Mouse (Mus musculus): Measurements from ENCODE around the gene Tmx2. TPM values are rescaled to one million over a fixed set of nuclear protein-coding genes. Genes with fewer than 3 reads are reported as not detected.
"Not testable (repeated sequence)": the region's sequence is repeated elsewhere in the genome, so short reads cannot be mapped to it uniquely, and the experiment has no call there.

The Tmx2 gene
- polyA plus RNA-seq (2012; rRNA removed) (63.2 and 66.0 TPM in 2 replicates), polyA plus RNA-seq (2014; fragmentation: Nextera tagmentation; extraction: Ambion mirVana) (93.0 and 99.5 TPM in 2 replicates)

DNA sequence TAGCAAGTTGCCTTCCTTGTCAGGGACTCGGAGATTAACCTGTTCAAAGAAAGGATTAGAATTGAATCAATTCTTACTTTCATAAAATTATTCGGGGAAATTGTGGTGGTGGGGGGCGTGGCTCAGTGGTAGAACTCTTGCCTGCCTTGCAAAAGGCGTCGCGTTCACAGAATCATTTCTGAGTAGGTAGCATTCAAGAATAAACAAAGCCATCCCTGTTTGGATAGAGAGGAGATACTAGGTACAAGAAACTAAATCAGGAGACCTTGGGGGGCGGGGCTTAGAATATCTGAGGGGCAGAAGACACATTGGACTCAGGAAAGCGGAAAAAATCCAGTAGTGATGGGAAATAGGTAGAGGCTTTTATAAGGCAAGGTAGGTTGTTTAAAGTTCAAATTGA lies at the start of gene Tmx2:
Tmx2 (minus strand) TSS at position 125 of the 400 bp plus-strand sequence.
- Histone ChIP-seq H3K9ac (ENCODE audit: low read depth, low read length, severe bottlenecking) (peak within 1 kb of the TSS; percentile 80), H3K27ac (replicated peaks; ENCODE audit: low read depth, low read length) (peak within 1 kb of the TSS; percentile 52; the same call in 1 of the 2 replicates), H3K9me3 (ENCODE audit: control insufficient read depth, low read length) (no peaks in the 10 kb centered on the region), H3K27me3 (ENCODE audit: control insufficient read depth, insufficient read depth, low read length) (no peaks in the 10 kb centered on the region), H3K4me3 (replicated peaks; ENCODE audit: low read length) (peak within 1 kb of the TSS; percentile 96), H3K36me3 (ENCODE audit: control insufficient read depth, insufficient read depth, low read length) (peaks cover 37% of the 10 kb centered on the region), H3K4me1 (ENCODE audit: control insufficient read depth, insufficient read depth, low read length) (peaks cover 12% of the 10 kb centered on the region), H3K4me2 (replicated peaks; ENCODE audit: low read depth, low read length, severe bottlenecking) (peak within 1 kb of the TSS; percentile 70)
- TF ChIP-seq POLR2A (IDR thresholded peaks at IDR 0.05; ENCODE audit: borderline replicate concordance, extremely low read depth, insufficient read depth, insufficient read length) = no peak
- 17% methylated on average over 8 of the region's 8 CpGs for WGBS
- DNase-seq (ENCODE audit: low spot score) = no peak
- no peak for ATAC-seq (ENCODE audit: low FRiP score, low read depth)

DNA sequence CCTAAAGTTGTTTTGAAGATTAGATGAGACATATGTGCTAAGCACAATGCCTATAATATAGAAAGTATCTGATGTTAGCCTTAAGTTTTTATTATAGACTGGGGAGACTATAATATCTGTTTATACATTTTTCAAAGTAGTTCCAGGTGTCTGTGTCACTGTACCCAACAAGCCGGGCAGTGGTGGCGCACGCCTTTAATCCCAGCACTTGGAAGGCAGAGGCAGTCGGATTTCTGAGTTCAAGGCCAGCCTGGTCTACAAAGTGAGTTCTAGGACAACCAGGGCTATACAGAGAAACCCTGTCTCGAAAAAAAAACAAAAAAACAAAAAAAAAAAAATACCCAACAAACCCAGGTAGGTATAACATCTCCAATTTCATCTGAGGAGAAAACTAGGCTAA lies 49.3 kb upstream of the Tmx2 start:
- ATAC-seq (ENCODE audit: low FRiP score, low read depth); H3K9me3 ChIP-seq (ENCODE audit: control insufficient read depth, low read length); H3K9ac ChIP-seq (ENCODE audit: low read depth, low read length, severe bottlenecking); H3K27ac ChIP-seq (replicated peaks; ENCODE audit: low read depth, low read length); DNase-seq (ENCODE audit: low spot score); H3K4me1 ChIP-seq (ENCODE audit: control insufficient read depth, insufficient read depth, low read length); H3K4me2 ChIP-seq (replicated peaks; ENCODE audit: low read depth, low read length, severe bottlenecking); H3K4me3 ChIP-seq (replicated peaks; ENCODE audit: low read length); H3K27me3 ChIP-seq (ENCODE audit: control insufficient read depth, insufficient read depth, low read length): not testable (repeated sequence)
- WGBS = 74% methylated on average over 5 of the region's 5 CpGs
- peaks cover 18% of the 10 kb centered on the region for H3K36me3 ChIP-seq (ENCODE audit: control insufficient read depth, insufficient read depth, low read length)

DNA sequence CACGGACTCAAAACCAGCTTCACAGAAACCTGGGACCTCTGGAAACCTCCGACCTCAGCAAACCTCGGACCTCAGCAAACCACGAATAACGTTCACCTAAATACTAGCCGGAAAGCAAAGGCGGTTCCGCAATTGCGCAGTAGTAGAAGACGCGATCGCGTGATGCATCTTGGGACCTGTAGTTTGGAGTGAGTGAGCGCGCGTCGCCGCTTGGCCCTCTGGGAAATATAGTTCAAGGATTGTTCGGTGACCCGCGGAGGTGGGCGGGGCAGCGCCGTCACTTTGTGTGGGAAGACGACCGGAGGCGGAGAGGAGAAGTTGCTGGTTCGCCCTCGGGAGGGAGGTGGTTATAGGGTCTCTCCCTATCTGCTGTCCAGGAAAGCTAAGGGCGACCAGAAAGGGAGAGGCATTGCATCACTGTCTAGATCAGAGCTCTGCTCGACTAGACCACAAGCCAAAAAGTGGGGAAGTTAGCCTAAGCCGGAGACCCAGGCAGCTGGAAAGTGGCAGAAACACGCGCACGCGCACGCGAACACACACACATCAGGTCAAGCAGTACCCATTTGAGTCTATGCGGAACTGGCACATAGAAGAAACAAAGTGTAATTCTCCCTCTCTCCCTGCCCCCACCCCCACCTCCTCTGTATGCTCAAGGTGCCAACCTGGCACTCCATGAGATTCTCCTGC lies 48.4 kb upstream of the Tmx2 start, which contains the start of gene Clp1:
Clp1 (minus strand) TSS at position 179 of the 687 bp plus-strand sequence.
- peak within 1 kb of the TSS; percentile 82 for H3K27ac ChIP-seq (replicated peaks; ENCODE audit: low read depth, low read length)
- peaks cover 10% of the 10 kb centered on the region; the same call in 1 of the 2 replicates for H3K4me1 ChIP-seq (ENCODE audit: control insufficient read depth, insufficient read depth, low read length)
- peak within 1 kb of the TSS; percentile 80 for H3K4me2 ChIP-seq (replicated peaks; ENCODE audit: low read depth, low read length, severe bottlenecking)
- H3K4me3 ChIP-seq (replicated peaks; ENCODE audit: low read length) = peak within 1 kb of the TSS; percentile 60
- DNase-seq (ENCODE audit: low spot score) (peak; percentile 99), ATAC-seq (ENCODE audit: low FRiP score, low read depth) (peak; percentile 97)
- peaks cover 18% of the 10 kb centered on the region for H3K36me3 ChIP-seq (ENCODE audit: control insufficient read depth, insufficient read depth, low read length)
- no peaks in the 10 kb centered on the region for H3K27me3 ChIP-seq (ENCODE audit: control insufficient read depth, insufficient read depth, low read length)
- H3K9me3 ChIP-seq (ENCODE audit: control insufficient read depth, low read length) = no peaks in the 10 kb centered on the region
- WGBS = 0% methylated on average over 39 of the region's 39 CpGs
- H3K9ac ChIP-seq (ENCODE audit: low read depth, low read length, severe bottlenecking) = peak within 1 kb of the TSS; percentile 60
- TF ChIP-seq POLR2A (IDR thresholded peaks at IDR 0.05; ENCODE audit: borderline replicate concordance, extremely low read depth, insufficient read depth, insufficient read length) = peak; percentile 83; the same call in 1 of the 2 replicates

DNA sequence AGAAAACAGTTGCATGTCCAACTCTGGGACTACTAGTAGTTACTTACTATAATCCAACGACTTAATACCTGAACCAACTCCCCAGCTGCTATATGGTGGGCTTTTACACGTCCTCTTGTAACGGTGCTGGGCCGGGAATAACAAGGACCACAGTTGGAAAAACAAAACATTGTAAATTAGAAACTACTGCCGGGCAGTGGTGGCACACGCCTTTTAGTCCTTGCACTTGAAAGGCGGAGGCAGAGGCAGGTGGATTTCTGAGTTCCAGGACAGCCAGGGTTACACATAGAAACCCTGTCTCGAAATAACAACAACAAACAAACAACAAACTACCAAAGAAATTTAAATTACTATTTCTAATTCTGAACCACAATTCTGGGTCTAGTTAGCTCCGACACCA lies 47.8 kb upstream of the Tmx2 start:
- H3K4me3 ChIP-seq (replicated peaks; ENCODE audit: low read length) = peak overlapping the region; percentile 60
- TF ChIP-seq POLR2A (IDR thresholded peaks at IDR 0.05; ENCODE audit: borderline replicate concordance, extremely low read depth, insufficient read depth, insufficient read length) = no peak
- H3K9ac ChIP-seq (ENCODE audit: low read depth, low read length, severe bottlenecking) = peak overlapping the region; percentile 60
- ATAC-seq (ENCODE audit: low FRiP score, low read depth) = no peak
- H3K4me1 ChIP-seq (ENCODE audit: control insufficient read depth, insufficient read depth, low read length) = peaks cover 10% of the 10 kb centered on the region; the same call in 1 of the 2 replicates
- H3K9me3 ChIP-seq (ENCODE audit: control insufficient read depth, low read length) = no peaks in the 10 kb centered on the region
- H3K27me3 ChIP-seq (ENCODE audit: control insufficient read depth, insufficient read depth, low read length) = no peaks in the 10 kb centered on the region
- no peak overlapping the region for H3K27ac ChIP-seq (replicated peaks; ENCODE audit: low read depth, low read length)
- DNase-seq (ENCODE audit: low spot score) = no peak
- WGBS = 2% methylated on average over 9 of the region's 9 CpGs
- peaks cover 18% of the 10 kb centered on the region for H3K36me3 ChIP-seq (ENCODE audit: control insufficient read depth, insufficient read depth, low read length)
- peak overlapping the region; percentile 80 for H3K4me2 ChIP-seq (replicated peaks; ENCODE audit: low read depth, low read length, severe bottlenecking)

DNA sequence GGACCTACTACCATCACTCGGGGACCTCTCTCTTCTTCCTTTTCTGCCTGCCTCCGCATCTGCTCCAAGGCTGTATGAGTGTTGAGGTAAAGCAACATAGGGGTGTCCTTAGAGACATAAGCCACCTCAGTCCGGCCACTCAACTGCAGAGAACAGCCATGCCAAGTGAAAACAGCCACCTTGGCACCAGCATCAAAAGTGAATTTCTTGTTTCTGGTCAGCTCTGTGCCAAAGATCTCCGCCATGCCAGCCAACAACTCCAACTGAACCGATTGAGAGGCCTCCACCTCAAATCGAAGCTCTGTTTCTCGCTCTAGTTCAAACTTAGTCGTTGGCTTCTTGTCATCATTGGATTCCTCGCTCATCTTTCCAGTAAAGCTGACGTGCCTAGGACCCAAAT lies 46.8 kb upstream of the Tmx2 start:
- 88% methylated on average over 10 of the region's 10 CpGs for WGBS
- Histone ChIP-seq H3K9me3 (ENCODE audit: control insufficient read depth, low read length) (no peaks in the 10 kb centered on the region), H3K4me1 (ENCODE audit: control insufficient read depth, insufficient read depth, low read length) (peaks cover 10% of the 10 kb centered on the region; the same call in 1 of the 2 replicates), H3K36me3 (ENCODE audit: control insufficient read depth, insufficient read depth, low read length) (peaks cover 22% of the 10 kb centered on the region), H3K4me2 (replicated peaks; ENCODE audit: low read depth, low read length, severe bottlenecking) (no peak overlapping the region), H3K27ac (replicated peaks; ENCODE audit: low read depth, low read length) (no peak overlapping the region), H3K27me3 (ENCODE audit: control insufficient read depth, insufficient read depth, low read length) (no peaks in the 10 kb centered on the region), H3K9ac (ENCODE audit: low read depth, low read length, severe bottlenecking) (no peak overlapping the region), H3K4me3 (replicated peaks; ENCODE audit: low read length) (no peak overlapping the region)
- no peak for DNase-seq (ENCODE audit: low spot score)
- no peak for ATAC-seq (ENCODE audit: low FRiP score, low read depth)
- TF ChIP-seq POLR2A (IDR thresholded peaks at IDR 0.05; ENCODE audit: borderline replicate concordance, extremely low read depth, insufficient read depth, insufficient read length) = no peak

All from limb, embryonic 14.5 days (tissue).